Mouse (Mus musculus) frontal cortex, adult (tissue): Measurements from ENCODE around the gene Dennd1b.

Experiments used
- ATAC-seq: cut with Nextera tagmentation; 2 replicates; pipeline ENCODE4 v1.9.2; 2017; ENCODE audit warnings: mild to moderate bottlenecking, moderate library complexity, mixed read lengths; ENCODE audit not compliant: low TSS enrichment

Gene Dennd1b

GRCm38 (mm10) chr1:138962266-138963101, 751 bp upstream of the Dennd1b start:
- ATAC-seq: peak; percentile 58

- ATAC-seq: peak; percentile 36; the same call in 1 of the 2 replicates
Observed at GRCm38 (mm10) chr1:138963868-138964458, 728 bp downstream of the Dennd1b start.

- no peak for ATAC-seq
Observed at GRCm38 (mm10) chr1:138965069-138965468, 1.8 kb downstream of the Dennd1b start.

- ATAC-seq: no peak
Observed at GRCm38 (mm10) chr1:138965511-138965910, 2.3 kb downstream of the Dennd1b start.

DNA sequence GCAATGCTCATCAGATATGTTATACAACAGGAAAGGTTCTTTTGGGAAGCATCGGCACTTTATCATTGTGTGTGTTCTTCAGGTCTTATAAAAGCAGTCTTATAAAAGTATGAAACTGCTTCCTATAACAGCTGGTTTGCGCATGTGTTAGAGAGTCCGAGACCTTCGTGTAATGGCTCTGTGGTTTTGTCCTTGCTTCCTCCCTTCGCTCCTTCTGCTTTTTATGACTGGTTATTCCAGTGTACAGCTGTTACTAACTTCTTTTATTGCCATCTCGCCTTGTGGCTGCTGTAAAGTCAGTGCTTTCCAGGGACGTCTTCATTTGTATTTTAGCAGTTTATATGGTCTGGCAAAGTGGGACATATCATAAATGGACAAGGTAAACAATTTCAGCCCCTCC, 4.2 kb downstream of the Dennd1b start:
- ATAC-seq: no peak

- ATAC-seq: peak; percentile 95
Observed at GRCm38 (mm10) chr1:138970053-138970452, 6.8 kb downstream of the Dennd1b start.

- no peak for ATAC-seq
Observed at GRCm38 (mm10) chr1:138973541-138974224, 10.4 kb downstream of the Dennd1b start.

DNA sequence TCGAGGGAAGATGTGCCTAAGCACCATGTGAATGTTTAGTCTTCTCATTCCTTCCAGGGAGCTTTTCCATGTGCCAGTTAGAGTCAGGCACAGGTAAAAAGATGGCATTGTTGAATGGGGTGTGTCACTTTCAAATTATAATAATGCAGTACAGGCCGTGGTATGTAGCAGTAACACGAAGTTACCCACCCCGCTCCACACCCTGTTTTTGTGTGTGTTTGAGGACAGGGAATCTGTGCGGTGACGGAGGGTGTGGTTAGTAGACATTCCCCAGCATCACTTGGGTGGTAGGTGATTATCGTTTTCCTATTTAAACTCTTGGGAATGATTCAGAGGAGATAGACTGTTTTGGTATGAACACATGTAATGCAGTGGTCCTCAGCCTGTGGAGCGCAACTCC, 11.6 kb downstream of the Dennd1b start:
- ATAC-seq: no peak

DNA sequence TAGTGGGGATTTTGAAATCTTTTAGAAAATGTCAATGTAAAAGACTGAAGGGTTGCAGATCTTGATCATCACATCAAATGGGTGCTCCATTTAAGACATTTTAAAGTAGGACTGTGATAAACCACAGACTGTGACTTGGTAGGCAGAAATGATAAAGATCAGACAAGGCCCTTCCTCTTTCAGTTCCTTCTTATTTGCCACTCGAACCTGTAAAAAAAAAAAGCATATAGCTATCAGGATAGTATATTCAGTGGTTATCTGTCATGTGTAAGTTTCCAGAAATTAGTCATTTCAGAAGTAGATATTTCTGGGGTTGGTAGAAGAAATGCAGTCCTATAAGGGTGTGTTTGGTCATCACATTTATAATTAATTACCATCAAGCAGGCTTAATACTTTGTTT, 12.7 kb downstream of the Dennd1b start:
- no peak for ATAC-seq

GRCm38 (mm10) chr1:138982203-138982602, 19.0 kb downstream of the Dennd1b start:
- ATAC-seq: no peak

DNA sequence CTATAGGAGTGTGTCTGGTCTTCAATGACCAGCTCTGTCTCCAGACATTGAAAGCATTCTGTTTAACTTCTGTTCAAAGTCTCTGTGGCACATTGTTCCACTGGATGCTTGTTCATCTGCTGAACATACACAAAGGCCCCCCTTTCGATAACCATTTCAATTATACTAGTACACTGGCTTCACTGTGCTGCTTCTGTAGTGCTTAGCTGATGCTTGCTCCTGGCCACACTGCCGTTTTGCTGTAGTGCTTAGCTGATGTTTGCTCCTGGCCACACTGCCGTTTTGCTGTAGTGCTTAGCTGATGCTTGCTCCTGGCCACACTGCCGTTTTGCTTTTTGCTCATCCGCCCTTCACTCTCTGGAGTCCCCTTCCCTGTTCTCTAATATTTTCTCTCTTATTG, 19.4 kb downstream of the Dennd1b start:
- ATAC-seq: no peak

DNA sequence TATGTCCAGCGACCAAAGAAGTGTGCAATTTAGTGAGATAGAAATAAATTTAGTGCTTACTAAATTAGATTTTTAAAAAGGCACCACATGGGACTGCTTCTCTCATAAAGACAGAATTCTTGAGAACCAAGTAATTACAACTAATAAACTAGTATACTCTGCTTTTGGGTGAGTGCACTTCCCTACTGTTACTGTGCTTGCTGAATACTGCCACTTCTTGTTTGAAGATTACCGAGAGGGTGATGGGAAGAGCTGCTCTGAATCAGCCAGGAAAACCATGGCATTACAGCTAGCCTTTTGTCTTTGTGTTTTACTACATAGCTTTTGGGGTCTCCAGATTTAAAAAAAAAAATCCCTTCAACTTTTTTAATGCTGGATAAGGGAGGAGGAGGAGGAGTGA, 19.8 kb downstream of the Dennd1b start:
- peak; percentile 46; the same call in 1 of the 2 replicates for ATAC-seq

GRCm38 (mm10) chr1:138983465-138983864, 20.2 kb downstream of the Dennd1b start:
- peak; percentile 94 for ATAC-seq

DNA sequence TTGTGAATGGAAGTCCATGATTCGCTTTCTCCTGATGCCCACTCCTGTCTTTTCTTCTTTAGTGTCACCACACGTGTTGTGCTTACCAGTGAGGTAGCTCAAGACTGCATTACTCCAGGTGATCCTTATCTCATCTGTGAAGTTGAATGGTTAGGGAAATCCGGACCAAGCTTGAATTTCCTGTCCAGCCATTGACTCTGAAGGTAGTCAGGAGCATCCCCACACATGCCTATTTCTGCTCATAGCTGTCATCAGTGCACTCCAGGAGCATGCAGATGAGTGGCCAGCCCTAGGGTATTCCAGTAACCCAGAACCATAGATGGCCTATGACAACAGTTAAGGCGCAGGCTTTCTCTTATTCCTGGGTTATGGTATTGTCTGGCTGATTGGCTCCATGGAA, 20.9 kb downstream of the Dennd1b start:
- ATAC-seq: peak; percentile 7; the same call in 1 of the 2 replicates

DNA sequence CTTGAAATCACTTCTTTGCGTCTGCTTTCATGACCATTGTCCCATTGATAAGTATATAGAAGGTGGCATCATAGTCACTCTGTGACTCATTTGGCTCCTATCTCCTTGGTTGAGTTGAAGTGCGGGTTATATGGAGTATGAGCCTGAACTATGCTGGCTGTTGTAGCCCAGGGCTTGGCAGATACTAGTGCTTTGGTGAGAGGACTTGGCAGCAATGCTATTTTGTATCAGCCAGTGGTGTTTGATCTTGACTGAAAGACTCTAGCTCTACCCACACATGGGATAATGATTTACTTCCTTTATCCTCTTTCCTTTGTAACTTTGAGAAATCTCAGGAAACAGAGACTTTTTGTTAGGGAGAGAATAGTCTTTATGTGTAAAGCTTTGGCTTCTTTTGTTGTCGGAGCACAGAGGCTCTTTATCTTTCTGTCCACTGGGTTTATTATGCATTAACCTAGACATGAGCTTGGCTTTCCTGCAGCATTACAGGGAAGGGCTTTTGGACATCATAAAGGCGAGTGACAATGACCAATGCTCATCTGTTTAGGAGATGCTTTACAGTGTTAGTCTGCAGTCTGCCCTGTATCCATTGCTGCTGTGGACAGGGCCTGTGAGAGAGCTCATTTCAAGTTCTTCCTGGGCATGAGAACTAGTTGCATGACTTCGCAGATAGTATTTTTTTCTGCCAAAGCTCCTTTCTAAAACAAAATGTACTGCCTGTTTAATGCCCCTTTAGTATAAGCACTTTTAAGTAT, 29.3 kb downstream of the Dennd1b start:
- ATAC-seq: no peak

- ATAC-seq: peak; percentile 92
Observed at GRCm38 (mm10) chr1:138995621-138996380, 32.6 kb downstream of the Dennd1b start.

GRCm38 (mm10) chr1:138996663-138997062, 33.4 kb downstream of the Dennd1b start:
- no peak for ATAC-seq

DNA sequence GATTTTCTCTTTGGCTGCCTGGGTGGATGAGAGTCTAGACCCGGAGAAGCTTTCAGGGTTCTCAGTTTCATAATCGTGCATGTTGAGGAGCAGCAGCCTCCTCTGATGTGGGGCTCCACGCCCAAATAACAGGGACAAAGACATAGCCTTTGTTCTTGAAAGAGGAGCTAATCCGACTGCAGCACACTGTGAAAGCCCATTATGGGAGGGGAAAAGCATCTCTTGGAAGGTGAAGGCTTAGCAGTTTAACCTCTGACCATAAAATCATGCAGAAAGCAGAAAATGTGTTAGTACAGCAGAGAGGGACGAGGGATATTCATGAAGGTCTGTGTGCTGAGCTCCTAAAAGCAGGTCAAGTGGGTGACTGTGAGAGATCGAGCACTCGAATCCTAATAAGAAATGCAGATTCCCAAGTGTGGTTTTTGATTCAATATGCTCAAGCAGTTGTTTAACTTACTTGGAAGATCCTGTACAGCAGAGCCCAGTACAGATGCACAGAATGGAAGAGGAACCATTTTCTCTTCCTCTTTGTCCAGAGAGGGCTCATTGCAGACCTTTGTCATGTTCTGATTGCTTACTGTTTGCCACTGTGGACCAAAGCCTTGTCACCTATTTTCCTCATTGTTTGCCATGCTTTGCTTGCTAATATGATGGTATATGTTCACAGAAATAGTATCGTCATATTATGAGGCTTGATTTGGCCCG, 37.6 kb downstream of the Dennd1b start:
- peak; percentile 26; the same call in 1 of the 2 replicates for ATAC-seq

GRCm38 (mm10) chr1:139003503-139003902, 40.3 kb downstream of the Dennd1b start:
- ATAC-seq: no peak

GRCm38 (mm10) chr1:139006000-139006399, 42.8 kb downstream of the Dennd1b start:
- ATAC-seq: no peak
